Mouse (Mus musculus) fibroblast of lung, adult 2 months (primary cell): Measurements from ENCODE around the gene Qrfp.

ENCODE experiments used
- DNase-seq: peaks from one replicate; pipeline ENCODE4 v3.0.0-alpha.2; 2011; ENCODE audit warnings: low read depth

Qrfp gene

DNA sequence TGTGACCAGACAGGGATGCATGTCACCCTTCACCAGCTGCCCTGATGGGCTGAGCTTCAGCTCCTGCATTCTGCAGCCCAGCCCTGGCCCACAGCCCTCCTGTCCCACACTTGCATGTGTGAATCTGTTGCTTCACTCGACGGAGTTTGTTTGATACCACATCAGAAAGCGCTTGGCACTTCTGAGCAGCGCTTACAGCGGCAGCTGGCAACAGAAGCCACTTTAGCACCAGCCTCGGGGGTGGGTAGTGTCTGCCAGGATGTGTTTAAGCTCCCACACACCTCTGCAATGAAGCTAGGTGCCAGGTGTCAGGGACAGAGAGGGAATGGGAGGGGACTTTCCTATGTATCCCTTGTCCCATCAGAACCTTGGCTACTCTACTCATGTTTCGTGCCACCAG is 4.3 kb upstream of the Qrfp start:
- no peak for DNase-seq

GRCm38 (mm10) chr2:31813641-31814040 is 3.3 kb upstream of the Qrfp start:
- no peak for DNase-seq

DNA sequence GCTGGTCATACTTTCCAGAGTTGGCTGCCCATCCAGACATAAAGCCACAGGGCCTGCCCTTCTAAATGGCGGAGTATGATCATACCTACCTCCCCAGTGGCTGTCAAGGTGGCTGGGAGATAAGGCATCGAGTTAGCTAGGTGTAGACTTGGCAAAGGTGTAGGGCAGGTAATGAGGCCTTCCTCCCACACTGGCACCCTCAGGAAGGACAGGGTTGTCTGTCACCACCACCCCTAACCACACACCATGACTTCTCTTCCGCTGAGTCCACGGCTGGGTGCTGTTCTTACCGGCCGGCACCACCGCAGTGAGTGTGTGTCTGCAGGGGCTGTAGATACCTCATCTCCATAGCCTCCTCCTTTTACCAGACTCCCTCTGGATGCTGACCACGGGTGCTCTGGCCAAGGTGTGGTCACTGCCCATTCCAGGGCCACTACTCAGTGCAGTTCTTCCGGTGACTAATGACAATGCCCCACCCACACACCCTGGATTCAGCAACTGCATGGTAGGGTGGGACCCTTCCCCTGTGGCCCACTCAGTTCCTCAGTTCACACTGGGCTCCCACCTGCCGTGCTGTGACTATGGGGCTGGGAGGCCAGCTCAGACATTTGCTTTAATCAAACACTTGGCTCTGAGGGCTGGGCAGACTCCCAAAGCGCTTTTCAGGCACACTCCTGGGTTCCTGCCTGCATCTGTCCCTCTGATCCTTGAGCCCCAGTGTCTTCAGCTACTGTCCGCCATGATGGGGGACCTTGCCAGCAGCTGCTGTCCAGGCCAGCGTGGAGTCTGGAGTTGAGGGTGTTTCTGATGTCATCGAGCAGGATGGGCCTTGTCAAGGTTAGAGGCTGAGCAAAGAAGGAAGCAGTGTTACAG is 942 bp upstream of the Qrfp start:
- DNase-seq = no peak

DNA sequence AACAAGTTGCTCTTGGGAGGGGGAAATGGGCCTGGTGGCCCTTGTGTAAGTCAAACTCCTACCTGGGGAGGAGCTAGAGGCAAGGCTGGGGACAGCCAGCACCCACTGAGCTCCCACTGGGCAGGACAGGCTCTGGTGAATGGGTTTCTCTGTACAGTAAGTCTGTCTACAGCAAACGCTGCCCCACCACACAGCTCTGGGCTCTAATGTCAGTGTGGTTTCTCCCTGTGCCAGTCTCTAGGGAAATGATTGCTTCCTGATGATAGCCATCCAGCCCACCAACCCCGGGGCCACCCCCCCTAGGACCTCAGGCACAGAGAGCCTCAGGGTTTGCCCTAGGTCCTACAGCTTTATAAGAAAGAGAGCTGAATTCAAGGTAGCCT is 1.0 kb downstream of the Qrfp start:
- DNase-seq = no peak

- no peak for DNase-seq
Observed at GRCm38 (mm10) chr2:31808410-31809357, 1.7 kb downstream of the Qrfp start.

DNA sequence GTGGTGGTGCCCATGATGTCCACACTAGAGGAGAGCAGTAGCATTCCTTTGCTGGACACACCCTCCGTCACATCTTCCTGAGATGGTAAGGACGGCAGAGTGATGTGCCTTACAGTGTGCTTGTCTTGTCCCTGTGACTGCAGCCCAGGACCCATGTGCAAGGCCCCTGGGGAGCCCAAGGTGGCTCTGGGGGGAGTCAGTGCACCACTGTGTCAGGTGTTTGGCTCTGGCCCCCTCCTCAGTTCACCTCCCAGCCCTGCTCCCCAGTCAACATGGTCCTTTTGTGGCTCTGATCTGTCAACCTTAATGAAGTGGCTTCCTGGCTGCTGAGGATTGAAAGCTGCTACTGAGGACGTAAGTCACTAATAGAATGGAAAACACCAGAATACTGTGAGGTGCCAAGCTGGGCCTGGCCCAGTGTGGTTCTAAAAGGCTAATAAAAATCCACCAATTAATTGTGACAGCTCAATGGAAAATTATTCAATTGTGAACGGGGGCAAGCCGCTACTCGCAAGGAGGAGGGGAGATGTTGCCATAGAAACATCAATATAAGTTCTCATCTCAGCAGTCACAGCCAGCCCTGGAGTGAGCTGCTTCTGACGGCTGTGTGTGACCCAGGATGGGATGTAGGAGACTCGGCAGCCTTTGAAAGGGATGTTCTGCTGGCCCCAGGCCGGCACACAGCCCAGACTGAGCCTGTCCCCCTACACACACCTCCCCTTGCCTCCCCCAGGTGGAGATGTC is 3.6 kb downstream of the Qrfp start:
- no peak for DNase-seq

- DNase-seq = no peak
Observed at GRCm38 (mm10) chr2:31803480-31803879, 6.9 kb downstream of the Qrfp start.

DNA sequence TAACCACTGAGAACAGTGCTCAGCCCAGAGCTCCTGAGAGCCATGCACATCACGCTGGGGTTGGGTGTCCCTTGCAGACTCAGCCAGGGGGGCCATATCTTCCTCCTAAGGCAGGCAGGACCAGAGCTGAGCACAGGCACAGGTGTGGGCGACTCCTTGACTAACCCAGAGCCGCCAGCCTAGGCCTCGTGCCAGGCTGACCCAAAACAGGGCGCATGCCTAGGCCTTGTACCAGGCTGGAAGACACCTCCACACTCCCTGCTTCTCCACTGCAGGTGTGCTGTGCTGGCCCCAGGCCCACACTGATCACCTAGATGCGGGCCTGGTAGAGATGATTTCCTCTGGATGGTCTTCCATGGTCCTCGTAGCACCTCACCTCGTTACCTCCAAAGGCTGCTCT is 7.6 kb downstream of the Qrfp start:
- no peak for DNase-seq

DNA sequence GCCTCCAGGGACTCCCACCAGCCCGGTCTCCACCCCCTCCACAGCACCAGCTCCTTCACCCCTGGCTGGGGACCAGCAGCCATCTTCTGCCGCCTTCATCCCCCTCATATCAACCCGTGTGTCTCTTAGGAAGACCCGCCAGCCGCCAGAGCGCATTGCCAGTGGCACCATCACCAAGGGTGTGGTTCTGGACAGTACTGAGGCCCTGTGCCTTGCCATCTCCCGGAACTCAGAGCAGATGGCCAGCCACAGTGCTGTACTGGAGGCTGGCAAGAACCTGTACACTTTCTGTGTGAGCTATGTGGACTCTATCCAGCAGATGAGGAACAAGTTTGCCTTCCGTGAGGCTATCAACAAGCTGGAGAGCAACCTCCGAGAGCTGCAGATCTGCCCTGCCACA is 9.0 kb downstream of the Qrfp start:
- no peak for DNase-seq

GRCm38 (mm10) chr2:31796943-31797342 is 13.4 kb downstream of the Qrfp start:
- no peak for DNase-seq

- DNase-seq = no peak
Observed at GRCm38 (mm10) chr2:31792611-31793010, 17.8 kb downstream of the Qrfp start.

GRCm38 (mm10) chr2:31791260-31791659 is 19.1 kb downstream of the Qrfp start:
- DNase-seq = no peak

DNA sequence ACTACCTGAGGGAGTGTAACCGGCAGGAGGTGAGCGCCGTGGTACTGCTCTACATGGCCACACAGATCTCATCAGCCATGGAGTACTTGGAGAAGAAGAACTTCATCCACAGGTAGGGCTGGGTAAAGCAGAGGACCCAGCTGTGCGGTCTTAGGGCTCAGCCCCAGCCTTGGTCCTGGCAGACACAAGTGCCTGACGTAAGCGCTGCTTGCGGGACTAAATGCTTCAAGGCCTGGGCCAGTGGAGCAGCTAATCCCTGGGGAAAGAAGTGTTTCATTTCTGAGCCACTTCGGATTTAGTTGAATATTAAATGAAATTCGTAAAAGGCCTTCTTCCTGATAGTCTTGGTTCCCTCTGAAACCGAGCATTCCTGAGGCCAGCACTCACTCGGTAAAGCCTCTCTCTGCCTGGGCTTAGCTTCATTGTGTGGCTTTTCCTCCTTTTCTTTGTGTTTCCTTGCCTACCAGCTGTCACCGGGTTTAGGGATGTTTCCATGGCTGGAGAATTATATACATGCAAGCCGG is 19.6 kb downstream of the Qrfp start:
- DNase-seq = no peak

GRCm38 (mm10) chr2:31789215-31789614 is 21.2 kb downstream of the Qrfp start:
- no peak for DNase-seq

GRCm38 (mm10) chr2:31788227-31788626 is 22.2 kb downstream of the Qrfp start:
- DNase-seq = no peak

- no peak for DNase-seq
Observed at GRCm38 (mm10) chr2:31787029-31787428, 23.4 kb downstream of the Qrfp start.

GRCm38 (mm10) chr2:31785074-31785473 is 25.3 kb downstream of the Qrfp start:
- peak; percentile 52 for DNase-seq

DNA sequence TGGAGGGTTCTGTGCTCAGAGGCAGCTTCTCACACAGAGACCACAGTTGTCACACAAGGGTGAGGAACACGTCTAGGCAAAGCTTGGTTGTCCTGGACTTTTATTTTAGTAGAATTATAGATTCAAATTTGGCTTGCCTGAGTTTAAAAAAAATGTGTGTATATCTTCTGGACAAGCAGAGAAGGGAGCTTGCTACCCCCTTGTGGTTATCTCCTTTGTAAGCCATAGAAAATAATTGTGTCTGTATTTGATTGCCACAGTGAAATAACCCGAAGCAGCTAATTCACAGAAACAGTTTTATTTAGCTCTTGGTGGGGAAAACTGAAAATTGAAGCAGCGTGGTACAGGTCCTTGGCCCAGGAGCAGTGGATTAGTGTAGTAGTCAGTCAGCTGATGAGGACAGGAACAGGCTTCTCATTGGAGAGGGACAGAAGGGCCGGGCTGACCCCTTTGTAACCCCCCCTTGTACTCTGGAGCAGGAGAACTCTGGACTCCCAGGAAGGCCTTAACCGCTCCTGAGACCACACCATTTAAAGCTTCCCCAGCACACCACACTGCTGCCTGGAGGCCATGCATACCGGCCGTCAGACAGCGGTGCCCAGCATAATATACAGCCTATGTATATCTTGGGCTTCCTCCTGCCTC is 27.3 kb downstream of the Qrfp start:
- no peak for DNase-seq

DNA sequence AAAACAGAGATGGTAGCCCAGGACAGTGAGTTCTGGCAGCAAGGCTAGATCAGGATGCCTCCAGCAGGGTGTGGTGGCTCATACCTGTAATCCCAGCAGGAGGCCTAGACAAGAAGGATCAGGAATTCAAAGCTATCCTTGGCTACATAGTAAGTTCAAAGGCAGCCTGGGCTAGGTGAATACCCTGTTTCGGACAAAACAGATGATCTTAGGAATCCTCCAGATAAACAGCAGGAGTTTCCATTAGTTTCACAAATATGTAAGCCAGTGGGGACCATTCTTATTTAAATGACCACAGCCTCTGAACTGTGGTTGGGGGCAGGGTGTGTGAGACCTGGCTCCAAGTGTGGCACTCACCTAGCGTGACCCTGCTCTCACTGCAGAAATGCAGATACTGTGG is 31.1 kb downstream of the Qrfp start:
- DNase-seq = no peak

- DNase-seq = no peak
Observed at GRCm38 (mm10) chr2:31776479-31776878, 33.9 kb downstream of the Qrfp start.

- peak; percentile 94 for DNase-seq
Observed at GRCm38 (mm10) chr2:31770781-31771441, 39.5 kb downstream of the Qrfp start.
